Mouse (Mus musculus): Measurements from ENCODE around the gene Macrod1. TPM values are rescaled to one million over a fixed set of nuclear protein-coding genes. Genes with fewer than 3 reads are reported as not detected.

Macrod1 gene
- polyA plus RNA-seq, 1 experiment from 2014 or later: 2.9 TPM

GRCm38 (mm10) chr19:7168423-7168822, 111.8 kb downstream of the Macrod1 start:
- H3K4me2 ChIP-seq (replicated peaks): no peak overlapping the region
- H3K27ac ChIP-seq: no peak overlapping the region
- no peak for ATAC-seq
- H3K9me3 ChIP-seq: no peaks in the 10 kb centered on the region
- H3K9ac ChIP-seq (replicated peaks): no peak overlapping the region
- H3K4me1 ChIP-seq (replicated peaks): peaks cover 54% of the 10 kb centered on the region
- no peak overlapping the region for H3K4me3 ChIP-seq (replicated peaks)
- peaks cover 53% of the 10 kb centered on the region for H3K27me3 ChIP-seq
- WGBS: 19% methylated on average over 2 of the region's 2 CpGs
- H3K36me3 ChIP-seq: no peaks in the 10 kb centered on the region

DNA sequence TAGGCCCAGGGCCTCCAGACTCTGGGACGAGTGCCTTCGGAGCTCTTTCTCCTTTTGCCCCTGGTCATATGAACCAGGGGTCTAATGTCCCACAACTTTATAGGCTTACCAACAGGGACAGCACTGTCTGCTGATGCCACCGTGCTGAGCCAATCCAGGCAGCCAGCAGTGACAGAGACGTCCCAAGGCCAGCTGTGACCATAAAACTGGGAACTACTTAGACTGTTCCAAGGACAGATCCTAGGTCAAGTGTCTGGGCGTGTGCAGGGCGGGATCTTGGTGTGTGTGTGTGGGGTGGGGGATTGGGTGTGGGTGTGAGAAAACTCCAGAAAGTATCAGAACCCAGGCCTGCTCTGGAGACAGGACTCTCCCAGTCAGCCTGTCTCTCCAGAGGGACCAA, 114.3 kb downstream of the Macrod1 start:
- Histone ChIP-seq H3K4me1 (replicated peaks) (peaks cover 39% of the 10 kb centered on the region), H3K36me3 (no peaks in the 10 kb centered on the region), H3K27me3 (peaks cover 46% of the 10 kb centered on the region), H3K27ac (no peak overlapping the region), H3K9ac (replicated peaks) (no peak overlapping the region), H3K9me3 (no peaks in the 10 kb centered on the region), H3K4me3 (replicated peaks) (no peak overlapping the region), H3K4me2 (replicated peaks) (no peak overlapping the region)
- WGBS: 70% methylated on average over 6 of the region's 6 CpGs
- no peak for ATAC-seq

GRCm38 (mm10) chr19:7171447-7171846, 114.8 kb downstream of the Macrod1 start:
- ATAC-seq: peak; percentile 2; the same call in 1 of the 2 replicates
- no peak overlapping the region for H3K4me3 ChIP-seq (replicated peaks)
- WGBS: 8% methylated on average over 8 of the region's 8 CpGs
- H3K36me3 ChIP-seq: no peaks in the 10 kb centered on the region
- peaks cover 40% of the 10 kb centered on the region for H3K4me1 ChIP-seq (replicated peaks)
- H3K9me3 ChIP-seq: no peaks in the 10 kb centered on the region
- peaks cover 42% of the 10 kb centered on the region for H3K27me3 ChIP-seq
- no peak overlapping the region for H3K4me2 ChIP-seq (replicated peaks)
- no peak overlapping the region for H3K9ac ChIP-seq (replicated peaks)
- peak overlapping the region; percentile 70; the same call in 1 of the 2 replicates for H3K27ac ChIP-seq

GRCm38 (mm10) chr19:7172051-7172866, 115.6 kb downstream of the Macrod1 start:
- H3K9ac ChIP-seq (replicated peaks): peak overlapping the region; percentile 8; the same call in 1 of the 2 replicates
- WGBS: 10% methylated on average over 13 of the region's 13 CpGs
- H3K4me1 ChIP-seq (replicated peaks): peaks cover 42% of the 10 kb centered on the region
- H3K4me2 ChIP-seq (replicated peaks): peak overlapping the region; percentile 26
- H3K27me3 ChIP-seq: peaks cover 34% of the 10 kb centered on the region
- no peaks in the 10 kb centered on the region for H3K36me3 ChIP-seq
- peak; percentile 95 for ATAC-seq
- H3K27ac ChIP-seq: peak overlapping the region; percentile 70
- H3K4me3 ChIP-seq (replicated peaks): no peak overlapping the region
- H3K9me3 ChIP-seq: no peaks in the 10 kb centered on the region

GRCm38 (mm10) chr19:7176041-7176696, 119.6 kb downstream of the Macrod1 start:
- peaks cover 29% of the 10 kb centered on the region; the same call in 1 of the 2 replicates for H3K27me3 ChIP-seq
- ATAC-seq: no peak
- WGBS: 7% methylated on average over 11 of the region's 11 CpGs
- H3K9ac ChIP-seq (replicated peaks): peak overlapping the region; percentile 28; the same call in 1 of the 2 replicates
- no peak overlapping the region for H3K4me3 ChIP-seq (replicated peaks)
- H3K4me2 ChIP-seq (replicated peaks): 0 out of 2 replicates have a peak overlapping the region, but pooled peaks have one; percentile 13
- no peaks in the 10 kb centered on the region for H3K36me3 ChIP-seq
- no peak overlapping the region for H3K27ac ChIP-seq
- peaks cover 66% of the 10 kb centered on the region for H3K4me1 ChIP-seq (replicated peaks)
- no peaks in the 10 kb centered on the region for H3K9me3 ChIP-seq

DNA sequence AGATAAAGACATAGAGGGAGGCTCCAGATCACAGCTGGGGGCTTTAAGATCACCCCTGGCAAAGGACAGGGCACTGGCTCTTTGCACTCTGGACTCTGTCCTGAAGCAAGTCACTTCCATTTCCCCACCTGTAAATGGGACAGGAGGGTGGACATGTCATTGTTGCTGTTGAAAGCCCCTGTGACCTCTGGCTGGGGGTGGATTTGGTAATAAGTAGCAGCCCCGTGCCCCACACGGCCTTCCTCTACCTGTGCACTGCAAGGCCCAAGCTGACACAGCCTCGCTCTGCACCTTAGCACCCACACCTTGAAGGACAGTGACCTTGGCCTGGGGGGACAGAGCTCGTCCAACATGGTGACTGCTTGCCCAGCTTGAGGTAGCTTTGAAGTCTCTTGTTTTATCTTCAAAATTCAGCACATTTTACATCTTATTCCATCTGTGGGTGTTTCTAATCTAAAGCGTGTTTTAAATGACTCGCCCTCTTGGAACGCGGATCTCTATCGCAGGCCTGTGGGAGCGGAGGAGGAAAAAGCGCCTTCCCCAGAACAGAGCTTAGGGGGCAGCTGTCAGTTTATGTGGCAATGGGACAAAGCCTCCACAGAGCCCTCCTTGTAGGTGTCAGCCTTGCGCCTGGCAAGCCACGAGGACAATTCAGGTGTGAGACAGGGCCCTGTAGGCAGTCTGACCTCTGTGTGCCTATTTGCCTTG, 121.3 kb downstream of the Macrod1 start:
- no peak overlapping the region for H3K4me3 ChIP-seq (replicated peaks)
- H3K27ac ChIP-seq: no peak overlapping the region
- peaks cover 64% of the 10 kb centered on the region for H3K4me1 ChIP-seq (replicated peaks)
- 52% methylated on average over 13 of the region's 13 CpGs for WGBS
- no peak overlapping the region for H3K9ac ChIP-seq (replicated peaks)
- H3K36me3 ChIP-seq: no peaks in the 10 kb centered on the region
- no peak overlapping the region for H3K4me2 ChIP-seq (replicated peaks)
- ATAC-seq: no peak
- peaks cover 37% of the 10 kb centered on the region; the same call in 1 of the 2 replicates for H3K27me3 ChIP-seq
- no peaks in the 10 kb centered on the region for H3K9me3 ChIP-seq

DNA sequence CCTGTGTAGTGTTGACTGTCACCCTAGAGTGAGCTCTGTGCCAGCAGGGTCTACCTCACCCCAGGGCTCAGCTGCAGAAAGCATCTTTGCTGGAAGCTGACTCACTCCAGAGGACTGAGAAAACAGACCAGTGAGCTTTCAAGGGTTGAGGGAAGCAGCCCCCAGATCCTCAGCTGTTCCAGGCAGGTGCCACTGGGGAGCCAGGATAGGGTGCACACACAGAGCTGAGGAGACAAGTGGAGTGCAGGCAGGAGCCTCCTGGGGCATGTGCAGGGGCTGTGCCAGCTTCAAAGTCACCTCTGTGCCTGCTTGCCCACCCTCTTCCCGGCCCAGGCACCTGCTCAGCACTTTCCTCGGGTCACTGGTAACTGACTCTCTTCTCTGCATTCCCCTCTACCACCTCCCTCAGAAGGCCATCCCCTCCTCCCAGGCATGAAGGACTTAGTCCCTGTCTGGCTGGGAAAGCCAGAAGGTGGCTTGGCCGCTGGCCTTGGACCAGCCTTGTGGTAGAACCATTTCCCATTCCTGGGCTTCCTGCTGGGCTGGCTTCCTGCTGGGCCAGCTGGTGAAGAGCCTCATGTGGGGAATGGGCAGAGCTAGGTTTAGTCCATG, 122.3 kb downstream of the Macrod1 start:
- no peak overlapping the region for H3K9ac ChIP-seq (replicated peaks)
- H3K4me1 ChIP-seq (replicated peaks): peaks cover 67% of the 10 kb centered on the region
- H3K4me3 ChIP-seq (replicated peaks): no peak overlapping the region
- no peak overlapping the region for H3K27ac ChIP-seq
- ATAC-seq: no peak
- H3K4me2 ChIP-seq (replicated peaks): no peak overlapping the region
- WGBS: 55% methylated on average over 3 of the region's 3 CpGs
- H3K27me3 ChIP-seq: peaks cover 46% of the 10 kb centered on the region
- H3K36me3 ChIP-seq: no peaks in the 10 kb centered on the region
- H3K9me3 ChIP-seq: no peaks in the 10 kb centered on the region

- peaks cover 72% of the 10 kb centered on the region for H3K4me1 ChIP-seq (replicated peaks)
- H3K36me3 ChIP-seq: no peaks in the 10 kb centered on the region
- H3K27me3 ChIP-seq: peaks cover 53% of the 10 kb centered on the region
- no peak overlapping the region for H3K9ac ChIP-seq (replicated peaks)
- H3K4me2 ChIP-seq (replicated peaks): no peak overlapping the region
- no peak overlapping the region for H3K27ac ChIP-seq
- no peak for ATAC-seq
- 77% methylated on average over 8 of the region's 8 CpGs for WGBS
- no peaks in the 10 kb centered on the region for H3K9me3 ChIP-seq
- H3K4me3 ChIP-seq (replicated peaks): no peak overlapping the region
These were observed 124.3 kb downstream of the Macrod1 start for GRCm38 (mm10) chr19:7180756-7181405.

DNA sequence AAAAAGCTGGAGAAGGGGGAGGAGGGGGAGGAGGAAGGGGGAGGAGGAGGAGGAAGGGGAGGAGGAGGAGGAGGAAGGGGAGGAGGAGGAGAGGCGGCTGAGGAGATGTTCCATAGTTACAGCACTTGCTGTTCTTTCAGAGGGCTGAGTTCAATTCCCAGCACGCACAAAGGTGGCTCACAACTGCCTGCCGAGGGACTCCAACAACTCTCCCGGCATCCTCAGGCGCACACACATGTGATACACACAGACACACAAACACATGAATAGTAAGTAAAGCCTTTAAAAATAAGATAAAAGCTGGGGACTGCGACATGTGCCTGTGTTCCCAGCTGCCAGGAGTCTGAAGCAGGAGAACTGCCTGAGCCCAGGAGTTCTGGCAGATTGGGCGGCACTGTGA, 124.9 kb downstream of the Macrod1 start:
- H3K9ac ChIP-seq (replicated peaks): no peak overlapping the region
- no peak overlapping the region for H3K4me3 ChIP-seq (replicated peaks)
- no peak overlapping the region for H3K4me2 ChIP-seq (replicated peaks)
- ATAC-seq: no peak
- no peak overlapping the region for H3K27ac ChIP-seq
- peaks cover 72% of the 10 kb centered on the region for H3K4me1 ChIP-seq (replicated peaks)
- 68% methylated on average over 7 of the region's 7 CpGs for WGBS
- H3K27me3 ChIP-seq: peaks cover 57% of the 10 kb centered on the region
- no peaks in the 10 kb centered on the region for H3K9me3 ChIP-seq
- no peaks in the 10 kb centered on the region for H3K36me3 ChIP-seq

DNA sequence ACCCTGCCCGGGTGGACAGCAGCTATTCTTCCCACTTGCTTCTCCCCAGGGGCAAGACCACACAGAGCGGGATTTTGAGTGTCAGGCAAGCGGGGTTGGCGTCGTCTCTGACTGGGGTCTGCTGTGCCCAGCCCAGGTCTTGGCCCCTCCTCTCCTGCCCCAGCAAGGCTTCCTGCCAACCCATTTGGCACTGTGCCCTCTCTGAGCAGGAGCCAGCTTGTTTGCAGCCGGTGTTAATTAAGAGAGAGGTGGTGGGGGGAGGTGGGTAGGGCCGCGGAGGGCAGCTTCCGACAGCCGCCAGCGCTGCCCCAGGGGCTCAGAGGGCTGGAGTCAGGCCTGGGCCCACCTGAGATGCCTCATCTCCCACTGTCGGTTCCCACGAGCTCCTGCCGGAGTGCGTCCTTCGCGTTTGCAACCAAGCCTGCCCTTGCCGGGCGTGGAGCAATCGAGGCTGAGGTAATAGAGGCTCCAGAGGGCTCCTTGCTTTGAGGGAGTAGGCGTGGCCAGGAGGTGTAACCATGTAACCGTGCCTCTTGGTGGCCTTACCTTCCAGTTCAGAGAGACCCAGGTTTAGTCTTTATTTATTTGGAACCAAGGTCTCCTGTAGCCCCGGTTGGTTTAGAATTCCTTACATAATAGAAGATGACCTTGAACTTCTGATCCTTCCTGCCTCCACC, 125.8 kb downstream of the Macrod1 start:
- Histone ChIP-seq H3K27ac (no peak overlapping the region), H3K9me3 (no peaks in the 10 kb centered on the region), H3K4me2 (replicated peaks) (peak overlapping the region; percentile 19), H3K4me1 (replicated peaks) (peaks cover 76% of the 10 kb centered on the region), H3K9ac (replicated peaks) (peak overlapping the region; percentile 48; the same call in 1 of the 2 replicates), H3K36me3 (no peaks in the 10 kb centered on the region), H3K4me3 (replicated peaks) (no peak overlapping the region), H3K27me3 (peaks cover 66% of the 10 kb centered on the region)
- peak; percentile 75 for ATAC-seq
- WGBS: 7% methylated on average over 23 of the region's 23 CpGs

GRCm38 (mm10) chr19:7183419-7183818, 126.8 kb downstream of the Macrod1 start:
- Histone ChIP-seq H3K27ac (no peak overlapping the region), H3K4me3 (replicated peaks) (no peak overlapping the region), H3K27me3 (peaks cover 72% of the 10 kb centered on the region), H3K36me3 (no peaks in the 10 kb centered on the region), H3K4me1 (replicated peaks) (peaks cover 68% of the 10 kb centered on the region), H3K9ac (replicated peaks) (no peak overlapping the region), H3K9me3 (no peaks in the 10 kb centered on the region), H3K4me2 (replicated peaks) (no peak overlapping the region)
- ATAC-seq: no peak
- 46% methylated on average over 11 of the region's 11 CpGs for WGBS
